Mouse (Mus musculus) leukemia stem cell, adult 10-12 weeks (primary cell): ENCODE measurements around the gene Chil5. TPM values are rescaled to one million over a fixed set of nuclear protein-coding genes. Genes with fewer than 3 reads are reported as not detected.

Experiments
- polyA plus RNA-seq: library from polyadenylated mRNA; stranded (reverse); fragments of >175 nt; gene quantifications from 2 replicates; pipeline ENCODE4 v1.2.3, GENCODE M21; 2012; ENCODE audit warnings: low replicate concordance

The Chil5 gene
- polyA plus RNA-seq = not detected in 2 replicates

GRCm38 (mm10) chr3:106032781-106033180 lies at the start of gene Chil5:
Gene Chil5 (minus strand): TSS chr3:106032814.

DNA sequence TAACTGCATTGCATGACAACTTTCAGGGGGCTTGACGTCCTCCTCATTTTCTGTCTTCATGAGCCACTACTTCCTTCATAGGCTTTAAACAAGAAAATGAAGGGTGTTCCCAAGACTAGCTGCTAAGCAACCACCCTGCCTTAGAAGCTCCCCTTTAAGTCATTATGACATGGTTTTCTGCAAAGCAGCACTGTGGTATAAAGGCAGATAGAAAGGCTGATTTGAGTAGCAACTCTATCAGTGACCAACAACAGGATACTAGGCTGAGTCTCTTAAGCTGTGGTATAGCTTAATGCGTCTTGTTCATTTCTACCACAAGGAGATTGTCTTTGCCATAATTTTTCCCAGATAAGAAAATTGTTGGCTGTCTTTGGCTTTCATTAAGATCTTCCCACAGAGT lies 18.1 kb downstream of the Chil5 start, which contains the start of gene Pifo:
Pifo (minus strand) TSS at position 101 of the 400 bp plus-strand sequence.

DNA sequence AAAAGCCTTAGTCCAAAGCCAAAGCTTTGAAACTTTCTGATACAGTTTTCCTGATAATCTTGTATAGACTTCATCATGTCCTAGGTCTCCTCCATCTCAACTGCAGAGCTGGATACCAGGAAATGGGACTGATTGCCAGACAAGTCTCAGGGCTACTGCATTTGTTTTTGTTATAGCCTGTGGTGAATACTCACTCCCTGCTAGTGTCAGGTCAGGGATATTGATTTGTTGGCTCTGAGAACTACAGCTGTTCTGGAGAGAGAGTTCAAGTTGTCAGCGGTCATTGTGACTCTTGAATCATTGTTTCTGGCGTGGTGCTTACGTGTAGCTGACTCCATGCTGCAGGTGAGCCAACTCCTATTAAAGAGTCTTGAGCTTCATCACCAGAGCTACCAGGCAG lies 59.2 kb downstream of the Chil5 start, which contains the start of gene Ovgp1:
Ovgp1 (plus strand) TSS at position 301 of the 400 bp plus-strand sequence.

Other genes starting within 250 kb of the Chil5 start
- 5.4 and 6.1 TPM in 2 replicates for gene Rap1a, start 231.5 kb downstream of the Chil5 start, polyA plus RNA-seq
- not detected in 2 replicates for gene Adora3, start 162.0 kb downstream of the Chil5 start, polyA plus RNA-seq
- gene Tmigd3, start 161.9 kb downstream of the Chil5 start, polyA plus RNA-seq = not detected in 2 replicates
- gene I830077J02Rik, start 100.2 kb downstream of the Chil5 start, polyA plus RNA-seq = 0.24 and 0.90 TPM in 2 replicates
- 47.4 and 101 TPM in 2 replicates for gene Wdr77, start 73.4 kb downstream of the Chil5 start, polyA plus RNA-seq
- 101 and 270 TPM in 2 replicates for gene Atp5f1, start 72.7 kb downstream of the Chil5 start, polyA plus RNA-seq
- gene Ovgp1, start 59.1 kb downstream of the Chil5 start, polyA plus RNA-seq = 0.65 and 0.98 TPM in 2 replicates
- not detected in 2 replicates for gene Pifo, start 18.2 kb downstream of the Chil5 start, polyA plus RNA-seq
- gene Chia1, start 80.4 kb upstream of the Chil5 start, polyA plus RNA-seq = not detected in 2 replicates
- 0.23 TPM in 1 of 2 replicates, not detected in the other for gene Chil3, start 134.8 kb upstream of the Chil5 start, polyA plus RNA-seq
- not detected in 2 replicates for gene Chil4, start 186.7 kb upstream of the Chil5 start, polyA plus RNA-seq